Mouse (Mus musculus): ENCODE data around the gene Mboat1. TPM values are rescaled to one million over a fixed set of nuclear protein-coding genes. Genes with fewer than 3 reads are reported as not detected.

The Mboat1 gene
- polyA plus RNA-seq, 1 experiment, result 0.51 TPM

DNA sequence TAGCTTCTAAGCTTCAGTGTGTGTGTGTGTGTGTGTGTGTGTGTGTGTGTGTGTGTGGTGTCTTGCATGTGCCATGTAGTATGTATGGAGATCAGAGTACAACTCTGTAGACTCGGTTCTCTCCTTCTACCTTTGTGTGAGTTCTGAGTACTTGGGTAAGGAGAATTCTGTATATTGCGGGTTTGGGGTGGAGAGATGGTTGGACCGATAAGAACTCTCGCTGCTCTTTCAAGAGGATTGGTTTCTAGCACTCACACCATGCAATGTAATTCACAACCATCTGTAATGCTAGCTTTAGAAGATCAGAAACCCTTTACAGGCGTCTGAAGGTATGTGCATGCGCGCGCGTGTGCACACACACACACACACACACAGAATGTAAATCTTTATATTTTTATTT is 123.0 kb downstream of the Mboat1 start:
- Histone ChIP-seq H3K36me3 (replicated peaks; ENCODE audit: low read length) (no peaks in the 10 kb centered on the region), H3K4me1 (peaks cover 29% of the 10 kb centered on the region), H3K27me3 (replicated peaks) (no peaks in the 10 kb centered on the region), H3K4me3 (replicated peaks) (no peak overlapping the region), H3K9me3 (no peaks in the 10 kb centered on the region)
- TF ChIP-seq GATA1 (IDR thresholded peaks at IDR 0.05; ENCODE audit: borderline replicate concordance, low read length) (no peak), FLI1 (IDR thresholded peaks at IDR 0.05; ENCODE audit: low read length) (no peak)

DNA sequence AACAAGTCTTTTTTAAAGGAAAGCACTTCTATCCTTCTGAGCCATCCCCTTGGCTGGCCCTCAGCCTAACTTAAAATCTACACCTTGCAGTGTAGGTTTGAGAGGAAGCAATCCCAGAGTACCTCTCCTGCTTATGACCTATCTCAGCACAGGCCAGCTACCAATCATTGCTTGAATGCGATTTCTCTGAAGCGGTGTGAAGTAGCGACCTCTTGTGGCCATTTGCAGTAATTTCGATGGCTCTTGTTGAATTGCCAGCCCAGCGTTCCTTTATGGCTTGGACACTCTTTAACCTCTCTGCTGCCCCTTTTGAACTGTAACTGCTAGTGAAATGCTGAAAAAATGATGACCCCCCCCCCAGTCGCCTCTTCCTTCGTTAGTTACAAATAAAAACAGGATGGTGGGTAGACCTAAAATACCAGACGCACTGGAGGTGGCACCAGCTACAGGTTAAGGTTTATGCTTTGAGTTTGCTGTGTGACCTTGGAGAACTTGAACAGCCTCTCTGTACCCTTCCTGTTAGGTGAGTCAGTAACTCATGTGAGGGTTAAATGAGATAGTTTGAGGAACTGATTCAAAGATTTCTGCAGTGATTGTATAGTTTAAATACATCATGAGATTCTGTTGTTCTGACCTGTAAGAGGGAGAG is 123.7 kb downstream of the Mboat1 start:
- H3K36me3 ChIP-seq (replicated peaks; ENCODE audit: low read length), result no peaks in the 10 kb centered on the region
- no peaks in the 10 kb centered on the region for H3K9me3 ChIP-seq
- TF ChIP-seq FLI1 (IDR thresholded peaks at IDR 0.05; ENCODE audit: low read length), result no peak
- TF ChIP-seq GATA1 (IDR thresholded peaks at IDR 0.05; ENCODE audit: borderline replicate concordance, low read length), result no peak
- no peak overlapping the region for H3K4me3 ChIP-seq (replicated peaks)
- no peaks in the 10 kb centered on the region for H3K27me3 ChIP-seq (replicated peaks)
- H3K4me1 ChIP-seq, result peaks cover 31% of the 10 kb centered on the region

DNA sequence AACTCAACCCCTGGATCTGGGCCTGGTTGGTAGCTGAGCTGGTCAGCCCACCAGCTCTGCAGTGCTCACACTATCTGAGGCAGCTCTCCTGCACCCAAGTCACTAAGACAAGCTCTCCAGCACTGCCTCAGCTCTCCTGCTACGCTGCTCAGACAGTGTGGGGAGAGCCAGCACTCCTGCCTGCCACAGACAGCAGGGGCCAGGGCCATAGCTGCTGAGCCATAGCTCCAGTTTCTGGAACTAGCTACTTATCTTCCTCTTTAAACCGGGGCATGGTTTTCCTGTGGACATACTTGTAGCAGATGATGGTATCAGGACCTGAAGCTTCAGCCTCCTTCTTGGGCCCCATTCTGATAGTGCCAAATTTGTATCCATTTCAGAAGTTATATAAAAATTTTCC is 127.4 kb downstream of the Mboat1 start:
- Histone ChIP-seq H3K4me3 (replicated peaks) (peak overlapping the region; percentile 69), H3K36me3 (replicated peaks; ENCODE audit: low read length) (no peaks in the 10 kb centered on the region), H3K27me3 (replicated peaks) (no peaks in the 10 kb centered on the region), H3K4me1 (peaks cover 29% of the 10 kb centered on the region), H3K9me3 (peaks cover 9% of the 10 kb centered on the region)
- no peak for TF ChIP-seq FLI1 (IDR thresholded peaks at IDR 0.05; ENCODE audit: low read length)
- TF ChIP-seq GATA1 (IDR thresholded peaks at IDR 0.05; ENCODE audit: borderline replicate concordance, low read length), result no peak

DNA sequence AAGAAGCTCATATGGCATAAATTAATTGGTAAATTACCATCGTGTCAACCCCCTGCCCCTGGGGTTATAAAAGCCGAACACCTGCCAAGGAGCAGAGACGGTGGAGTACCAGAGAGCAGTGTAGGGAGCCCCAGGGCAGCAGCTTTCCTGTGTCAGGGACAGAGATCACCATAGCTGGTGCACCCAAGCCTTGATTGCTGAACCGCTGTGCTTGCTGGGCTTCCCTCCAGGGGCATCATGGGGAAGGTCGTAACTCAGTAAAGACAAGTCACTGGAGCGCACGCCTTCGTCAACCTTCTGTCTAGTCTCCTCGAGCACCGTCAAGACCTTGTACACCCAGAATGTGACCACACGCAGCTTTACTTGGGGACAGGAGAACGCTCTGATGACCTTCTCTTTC is 128.0 kb downstream of the Mboat1 start:
- peaks cover 25% of the 10 kb centered on the region for H3K4me1 ChIP-seq
- TF ChIP-seq GATA1 (IDR thresholded peaks at IDR 0.05; ENCODE audit: borderline replicate concordance, low read length) (no peak), FLI1 (IDR thresholded peaks at IDR 0.05; ENCODE audit: low read length) (no peak)

DNA sequence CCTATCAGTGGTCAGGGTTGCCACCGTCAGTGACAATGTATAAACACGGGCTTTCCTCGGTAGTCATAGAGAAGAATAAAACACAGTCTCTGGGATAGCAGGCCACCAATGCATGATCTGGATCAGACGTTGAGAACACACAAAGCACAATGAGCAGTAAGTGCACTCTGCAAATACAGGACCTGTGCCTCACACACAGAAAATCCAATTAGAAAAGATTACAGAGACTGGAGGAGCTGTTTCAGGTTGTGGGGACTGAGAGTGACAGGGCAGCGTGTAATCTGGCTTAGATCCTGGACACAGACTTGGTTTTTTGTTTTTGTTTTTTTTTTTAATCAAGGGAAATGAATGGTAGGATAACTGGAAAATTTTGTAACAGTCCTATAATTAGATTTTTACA is 128.5 kb downstream of the Mboat1 start:
- Histone ChIP-seq H3K4me1 (peaks cover 24% of the 10 kb centered on the region), H3K4me3 (replicated peaks) (no peak overlapping the region), H3K36me3 (replicated peaks; ENCODE audit: low read length) (no peaks in the 10 kb centered on the region), H3K27me3 (replicated peaks) (no peaks in the 10 kb centered on the region), H3K9me3 (peaks cover 16% of the 10 kb centered on the region)
- TF ChIP-seq GATA1 (IDR thresholded peaks at IDR 0.05; ENCODE audit: borderline replicate concordance, low read length) (no peak), FLI1 (IDR thresholded peaks at IDR 0.05; ENCODE audit: low read length) (no peak)

More for the DNA sequence above, 128.0 kb downstream of the Mboat1 start:
- H3K4me3 ChIP-seq (replicated peaks), result peak overlapping the region; percentile 10
- H3K36me3 ChIP-seq (replicated peaks; ENCODE audit: low read length), result no peaks in the 10 kb centered on the region
- peaks cover 15% of the 10 kb centered on the region for H3K9me3 ChIP-seq
- no peaks in the 10 kb centered on the region for H3K27me3 ChIP-seq (replicated peaks)

DNA sequence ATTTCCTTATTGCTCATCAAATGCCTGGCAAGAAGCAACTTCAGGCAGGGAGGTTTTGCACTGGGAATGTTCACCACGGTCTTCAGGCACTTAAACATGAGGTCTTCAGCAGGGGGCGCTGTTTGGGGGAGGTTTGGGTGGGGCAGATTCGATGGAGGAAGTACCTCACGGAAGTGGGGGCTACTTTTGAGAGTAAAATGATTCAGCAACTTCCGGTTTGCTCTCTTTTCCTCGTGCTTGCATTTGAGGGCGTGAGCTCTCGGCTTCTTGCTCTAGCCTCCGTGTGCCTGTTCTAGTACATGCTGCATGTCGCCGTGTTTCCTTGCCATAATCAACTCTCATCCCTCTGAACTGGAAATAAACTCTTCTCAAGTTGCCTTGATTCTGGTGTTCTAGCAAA is 129.7 kb downstream of the Mboat1 start:
- H3K27me3 ChIP-seq (replicated peaks), result no peaks in the 10 kb centered on the region
- TF ChIP-seq GATA1 (IDR thresholded peaks at IDR 0.05; ENCODE audit: borderline replicate concordance, low read length), result no peak
- no peak for TF ChIP-seq FLI1 (IDR thresholded peaks at IDR 0.05; ENCODE audit: low read length)
- no peak overlapping the region for H3K4me3 ChIP-seq (replicated peaks)
- peaks cover 19% of the 10 kb centered on the region for H3K4me1 ChIP-seq
- peaks cover 16% of the 10 kb centered on the region for H3K9me3 ChIP-seq
- no peaks in the 10 kb centered on the region for H3K36me3 ChIP-seq (replicated peaks; ENCODE audit: low read length)

DNA sequence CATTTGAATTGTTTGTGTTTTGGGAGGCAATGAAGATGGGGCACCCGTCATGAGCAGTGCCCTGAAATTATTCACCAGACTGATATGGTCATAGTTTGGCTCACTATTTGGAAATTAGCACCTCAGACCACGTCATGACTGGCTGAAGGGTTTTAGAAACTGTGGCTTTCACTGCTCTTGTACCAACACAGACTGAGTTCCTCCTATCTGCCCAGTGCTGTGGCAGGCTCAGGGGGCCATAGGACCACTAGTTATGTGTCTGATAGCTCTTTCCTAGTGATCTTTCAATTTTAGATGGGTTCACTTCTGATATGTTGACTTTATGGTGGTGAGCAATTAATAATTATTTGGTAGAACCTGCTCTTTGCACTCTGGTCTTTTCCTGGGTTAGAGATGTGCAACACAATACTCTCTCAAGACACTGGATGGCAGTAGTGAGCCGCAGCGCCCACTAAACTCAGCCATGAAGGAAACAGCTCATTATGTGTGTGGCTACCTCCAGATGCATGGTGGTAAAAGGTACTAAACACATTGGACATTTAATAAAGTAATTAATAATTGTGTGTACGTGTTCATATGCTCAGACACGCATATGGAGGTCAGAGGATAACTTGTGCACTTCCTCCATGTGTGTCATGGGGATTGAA is 135.9 kb downstream of the Mboat1 start:
- TF ChIP-seq GATA1 (IDR thresholded peaks at IDR 0.05; ENCODE audit: borderline replicate concordance, low read length) (no peak), FLI1 (IDR thresholded peaks at IDR 0.05; ENCODE audit: low read length) (no peak)
- Histone ChIP-seq H3K4me1 (no peaks in the 10 kb centered on the region), H3K36me3 (replicated peaks; ENCODE audit: low read length) (no peaks in the 10 kb centered on the region), H3K27me3 (replicated peaks) (no peaks in the 10 kb centered on the region), H3K4me3 (replicated peaks) (no peak overlapping the region), H3K9me3 (peaks cover 18% of the 10 kb centered on the region)

Other genes with a start within 250 kb of the Mboat1 start
- gene E2f3, start 150.4 kb upstream of the Mboat1 start, polyA plus RNA-seq (2012; ENCODE audit: insufficient read depth, low replicate concordance), result 4.0 and 5.2 TPM in 2 replicates
- gene Agtr1a, start 200.0 kb downstream of the Mboat1 start, polyA plus RNA-seq (2012; ENCODE audit: insufficient read depth, low replicate concordance), result not detected in 2 replicates